9 mouse cellular contexts compared by ENCODE assay signal in the genomic region with DNA sequence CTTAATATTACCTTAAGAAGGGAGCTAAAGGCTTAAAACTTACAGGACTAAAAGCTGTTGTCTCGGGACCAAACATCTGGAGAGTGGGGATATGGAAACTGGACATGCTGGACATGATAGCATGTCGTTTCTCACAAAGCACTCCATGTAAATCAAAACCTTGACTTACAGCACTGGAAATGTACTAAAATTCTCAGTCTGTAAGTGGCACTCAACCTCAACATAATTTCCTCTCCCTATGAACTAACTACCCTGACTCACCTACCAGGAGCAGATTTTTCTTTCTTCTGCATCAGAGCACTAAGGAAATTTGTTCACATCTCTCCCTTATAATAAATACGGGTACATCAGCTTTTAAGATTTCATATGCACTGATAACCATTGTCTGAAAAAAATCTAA. TPM values are rescaled to one million over a fixed set of nuclear protein-coding genes. Genes with fewer than 3 reads are reported as not detected.
DNase-seq lines count a peak whose midpoint lies in the region; ATAC-seq and TF ChIP-seq lines count a peak whose summit lies in the region.
"Had no signal": no experiment of that assay in that cellular context is flagged by ENCODE, and none has a peak within 500 bp of the region (broad histone marks: within the 10 kb centered on the region; RNA-seq: fewer than 3 reads in every experiment).

No protein-coding gene starts in this region.

- intact Hi-C loops in heart, postnatal 36 days (cut with DNase I), result loop anchor here (10.0 kb wide), 1 partner anchor 1750 kb away; the partner anchor contains the start of gene Gtpbp8

- no peak for DNase-seq in heart, postnatal 36 days
- DNase-seq in liver, embryonic 14.5 days (ENCODE audit: low read depth in 3 of 3, low spot score in 3 of 3), result no peak
- DNase-seq in layer of hippocampus, postnatal 36 days, result no peak
- DNase-seq in layer of hippocampus, postnatal 25 days (ENCODE audit: extremely low spot score in 1 of 2, low spot score in 1 of 2), result no peak
- DNase-seq: thymus, adult 18-20 months had no signal

- peak overlapping the region; percentile 92 for H3K4me3 ChIP-seq in heart, embryonic 13.5 days
- peak overlapping the region; percentile 94 for H3K4me3 ChIP-seq in E14TG2a.4 (replicated peaks; ENCODE audit: low read length)
- peak overlapping the region; percentile 97 for H3K4me3 ChIP-seq in forebrain, embryonic 15.5 days
- H3K4me3 ChIP-seq in liver, embryonic 14.5 days (ENCODE audit: insufficient read depth in 1 of 2, low read depth in 2 of 2, low read length in 2 of 2), result peak overlapping the region in 1 of 2 experiments; percentile 50; a peak in 2 of 4 replicates

- peaks cover 34% of the 10 kb centered on the region for H3K4me1 ChIP-seq in heart, embryonic 13.5 days
- peaks cover 56% of the 10 kb centered on the region for H3K4me1 ChIP-seq in E14TG2a.4 (replicated peaks; ENCODE audit: low read depth, low read length)
- peaks cover 32% of the 10 kb centered on the region for H3K4me1 ChIP-seq in forebrain, embryonic 15.5 days
- peaks cover 0 to 4% of the 10 kb centered on the region in 2 experiments; a peak in 2 of 4 replicates for H3K4me1 ChIP-seq in liver, embryonic 14.5 days (replicated peaks; ENCODE audit: control insufficient read depth in 2 of 2, insufficient read depth in 2 of 2, low read length in 1 of 2)

- no peak for TF ChIP-seq EP300 in liver, embryonic 14.5 days (IDR thresholded peaks at IDR 0.05; ENCODE audit: low read depth)

- H3K9me3 ChIP-seq in heart, embryonic 13.5 days, result no peaks in the 10 kb centered on the region
- H3K9me3 ChIP-seq in E14TG2a.4 (ENCODE audit: low read length), result no peaks in the 10 kb centered on the region
- H3K9me3 ChIP-seq in forebrain, embryonic 15.5 days, result no peaks in the 10 kb centered on the region
- no peaks in the 10 kb centered on the region for H3K9me3 ChIP-seq in liver, embryonic 14.5 days (ENCODE audit: control insufficient read depth, low read length)

- H3K27ac ChIP-seq in heart, embryonic 13.5 days (replicated peaks), result 0 out of 2 replicates have a peak overlapping the region, but pooled peaks have one; percentile 5
- H3K27ac ChIP-seq in forebrain, embryonic 15.5 days (replicated peaks), result 0 out of 2 replicates have a peak overlapping the region, but pooled peaks have one; percentile 24
- H3K27ac ChIP-seq in liver, embryonic 14.5 days, result no peak overlapping the region

- no peak for ATAC-seq in heart, embryonic 13.5 days (ENCODE audit: extremely low read depth, insufficient number of reproducible peaks, low FRiP score, low TSS enrichment)
- no peak for ATAC-seq in forebrain, embryonic 15.5 days (replicated peaks)
- ATAC-seq in liver, embryonic 14.5 days (ENCODE audit: insufficient read depth), result no peak
- no peak for ATAC-seq in megakaryocyte progenitor cell, adult 5-6 weeks (replicated peaks; ENCODE audit: poor library complexity)

- no peaks in the 10 kb centered on the region for H3K27me3 ChIP-seq in heart, embryonic 13.5 days (replicated peaks)
- H3K27me3 ChIP-seq in E14TG2a.4 (ENCODE audit: insufficient read depth, low read length), result no peaks in the 10 kb centered on the region
- no peaks in the 10 kb centered on the region for H3K27me3 ChIP-seq in forebrain, embryonic 15.5 days
- peaks cover 44% of the 10 kb centered on the region for H3K27me3 ChIP-seq in liver, embryonic 14.5 days (ENCODE audit: control insufficient read depth, insufficient read depth, low read length)

- TF ChIP-seq CTCF in E14TG2a.4 (conservative IDR thresholded peaks at IDR 0.05; ENCODE audit: low read length), result no peak
- no peak for TF ChIP-seq CTCF in liver, embryonic 14.5 days (IDR thresholded peaks at IDR 0.05; ENCODE audit: low read depth)

- peak overlapping the region; percentile 99 for H3K9ac ChIP-seq in heart, embryonic 13.5 days
- peak overlapping the region; percentile 93 for H3K9ac ChIP-seq in forebrain, embryonic 15.5 days (replicated peaks)
- no peak overlapping the region for H3K9ac ChIP-seq in liver, embryonic 14.5 days (replicated peaks)

- peaks cover 3% of the 10 kb centered on the region; the same call in 1 of the 2 replicates for H3K36me3 ChIP-seq in heart, embryonic 13.5 days
- H3K36me3 ChIP-seq in E14TG2a.4 (ENCODE audit: insufficient read depth, low read length), result peaks cover 4% of the 10 kb centered on the region; the same call in 1 of the 2 replicates
- no peaks in the 10 kb centered on the region for H3K36me3 ChIP-seq in forebrain, embryonic 15.5 days
- no peaks in the 10 kb centered on the region for H3K36me3 ChIP-seq in liver, embryonic 14.5 days (replicated peaks; ENCODE audit: control insufficient read depth, insufficient read depth, low read depth)

- WGBS in heart, embryonic 13.5 days, result 19% methylated on average over 3 of the region's 3 CpGs
- 8% methylated on average over 3 of the region's 3 CpGs for WGBS in forebrain, embryonic 15.5 days
- WGBS in liver, embryonic 14.5 days (ENCODE audit: insufficient replicate concordance), result 30% methylated on average over 3 of the region's 3 CpGs

- H3K4me2 ChIP-seq in heart, embryonic 13.5 days, result peak overlapping the region; percentile 95
- H3K4me2 ChIP-seq in forebrain, embryonic 15.5 days (replicated peaks), result peak overlapping the region; percentile 95
- peak overlapping the region; percentile 59 for H3K4me2 ChIP-seq in liver, embryonic 14.5 days (ENCODE audit: low read depth)

RNA-seq across cellular contexts. Expression of gene Nectin3, which starts 3.1 kb away (rescaled TPM):
- polyA plus RNA-seq in heart, embryonic 13.5 days (2015; fragmentation: Nextera tagmentation; extraction: Ambion mirVana), result 12.9 and 15.5 TPM in 2 replicates
- total RNA-seq in heart, postnatal 36 days (2021), result 10 to 100 TPM in 1 of 2 experiments, 1 to 10 TPM in 1; 8.3 to 10.7 TPM
- polyA plus RNA-seq in forebrain, embryonic 15.5 days (2015; fragmentation: Nextera tagmentation; extraction: Ambion mirVana), result 27.5 and 31.7 TPM in 2 replicates
- polyA plus RNA-seq in liver, embryonic 14.5 days (2012; rRNA removed), result 2.0 and 2.5 TPM in 2 replicates
- polyA plus RNA-seq in liver, embryonic 14.5 days (2014; fragmentation: Nextera tagmentation; extraction: Ambion mirVana), result 4.6 and 5.1 TPM in 2 replicates
- 10 to 100 TPM; 60.3 to 61.3 TPM for total RNA-seq in layer of hippocampus, postnatal 36 days (2021)
- 10 to 100 TPM; 50.0 to 56.8 TPM for total RNA-seq in layer of hippocampus, postnatal 25 days (2021)
- 0.57 and 0.61 TPM in 2 replicates for total RNA-seq in megakaryocyte progenitor cell, adult 5-6 weeks (2015)
- 0.44 and 2.3 TPM in 2 replicates for total RNA-seq in megakaryocyte progenitor cell, adult 5-6 weeks (2017)

Comparison
In these comparisons a context has a peak if more than half of its experiments do, and no peak if none do; other contexts are left out.
1. RNA of gene Nectin3, which starts 3.1 kb away (total RNA-seq): 60.3 to 61.3 TPM in layer of hippocampus, postnatal 36 days and 50.0 to 56.8 TPM in layer of hippocampus, postnatal 25 days; 8.3 to 10.7 TPM in heart, postnatal 36 days and 0.44 to 2.3 TPM in megakaryocyte progenitor cell, adult 5-6 weeks; every median in the first group is over 4 times any median in the second.
2. Peak in every context shown above with its lines, with median percentiles within 50 percentile points of each other: H3K4me2 ChIP-seq.